Mouse (Mus musculus) liver, embryonic 14.5 days (tissue): ENCODE measurements around the gene Stac2.

ENCODE experiments used
- CTCF ChIP-seq: IDR thresholded peaks from 2 replicates; pipeline ENCODE4 v1.5.1; 2016; ENCODE audit warnings: antibody characterized with exemption, low read depth, control low read depth
- EP300 ChIP-seq: IDR thresholded peaks from 2 replicates; pipeline ENCODE4 v1.6.1; 2016; ENCODE audit warnings: antibody characterized with exemption, low read depth

- TF ChIP-seq CTCF (no peak), EP300 (no peak)
These were observed 33.2 kb downstream of the Stac2 start for GRCm38 (mm10) chr11:98019883-98020610.
